Mouse (Mus musculus): Measurements from ENCODE around the gene Rnf26.
A peak's percentile ranks its signal among the peaks of the same experiment; 100 is the strongest.

Rnf26 gene

GRCm38 (mm10) chr9:44093612-44094503, 19.5 kb downstream of the Rnf26 start:
- DNase-seq (ENCODE audit: low spot score in 2 of 2), result peak; percentile 74 to 78

DNA sequence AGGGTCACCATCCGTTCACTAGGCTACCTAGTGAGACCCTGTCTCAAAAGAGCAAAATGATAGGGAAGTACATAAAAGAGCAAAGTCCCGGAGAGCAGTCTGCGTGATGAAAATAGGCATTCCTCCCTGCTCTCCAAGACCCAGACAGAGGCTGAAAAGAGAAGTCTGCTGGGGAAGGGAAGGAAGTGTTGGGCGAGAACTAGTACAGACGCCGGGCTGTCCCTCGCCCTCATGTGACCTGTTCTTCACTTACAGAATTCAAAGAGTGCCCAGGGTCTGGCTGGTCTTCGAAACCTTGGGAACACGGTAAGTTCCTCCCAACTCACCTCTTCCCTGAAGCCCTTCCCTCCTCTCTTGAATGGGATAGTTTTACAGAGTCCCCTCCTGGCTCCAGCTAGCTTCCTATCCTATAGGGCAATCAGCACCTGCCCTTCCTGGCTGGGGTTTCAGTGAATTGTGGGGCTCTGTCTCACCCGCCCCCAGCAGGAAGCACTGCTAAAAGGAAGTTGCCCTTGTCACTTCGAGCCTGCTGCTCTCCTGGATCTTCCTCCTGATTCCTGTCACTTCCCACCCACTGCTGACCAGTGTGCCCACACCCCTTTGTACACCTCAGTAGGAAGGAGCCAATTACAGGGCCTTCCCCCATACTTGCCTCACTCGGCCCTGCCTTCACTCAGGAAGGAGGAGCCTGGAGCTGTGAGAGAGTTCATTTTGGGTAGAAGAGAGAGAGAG, 24.3 kb downstream of the Rnf26 start:
- DNase-seq (ENCODE audit: low spot score in 2 of 2), result no peak

GRCm38 (mm10) chr9:44087761-44088455, 25.4 kb downstream of the Rnf26 start:
- peak in 1 of 2 experiments; percentile 69 for DNase-seq (ENCODE audit: low spot score in 2 of 2)

- no peak for DNase-seq (ENCODE audit: low spot score in 2 of 2)
Observed at GRCm38 (mm10) chr9:44086960-44087359, 26.4 kb downstream of the Rnf26 start.

GRCm38 (mm10) chr9:44085741-44086665, 27.3 kb downstream of the Rnf26 start:
- peak in 1 of 2 experiments; percentile 59 for DNase-seq (ENCODE audit: low spot score in 2 of 2)

DNA sequence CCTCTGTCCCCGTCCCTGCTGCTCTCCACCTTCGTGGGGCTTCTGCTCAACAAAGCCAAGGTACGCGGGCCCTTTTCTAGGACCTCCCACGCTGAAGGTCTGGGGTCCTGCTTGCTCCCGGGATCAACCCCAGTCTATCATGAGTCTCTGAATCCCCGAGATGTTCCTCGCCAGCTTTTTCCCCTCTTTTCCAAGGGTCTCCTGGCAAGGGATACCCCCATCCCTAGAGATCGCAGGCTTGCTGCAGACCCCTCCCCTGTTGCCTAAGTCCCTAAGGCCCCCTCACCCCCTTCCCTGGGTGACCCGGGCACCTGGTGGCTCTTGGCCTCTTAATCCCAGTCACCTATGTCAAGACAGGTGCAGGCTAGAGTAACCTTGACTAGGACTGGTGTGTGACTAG, 28.0 kb downstream of the Rnf26 start:
- no peak for DNase-seq (ENCODE audit: low spot score in 2 of 2)

DNA sequence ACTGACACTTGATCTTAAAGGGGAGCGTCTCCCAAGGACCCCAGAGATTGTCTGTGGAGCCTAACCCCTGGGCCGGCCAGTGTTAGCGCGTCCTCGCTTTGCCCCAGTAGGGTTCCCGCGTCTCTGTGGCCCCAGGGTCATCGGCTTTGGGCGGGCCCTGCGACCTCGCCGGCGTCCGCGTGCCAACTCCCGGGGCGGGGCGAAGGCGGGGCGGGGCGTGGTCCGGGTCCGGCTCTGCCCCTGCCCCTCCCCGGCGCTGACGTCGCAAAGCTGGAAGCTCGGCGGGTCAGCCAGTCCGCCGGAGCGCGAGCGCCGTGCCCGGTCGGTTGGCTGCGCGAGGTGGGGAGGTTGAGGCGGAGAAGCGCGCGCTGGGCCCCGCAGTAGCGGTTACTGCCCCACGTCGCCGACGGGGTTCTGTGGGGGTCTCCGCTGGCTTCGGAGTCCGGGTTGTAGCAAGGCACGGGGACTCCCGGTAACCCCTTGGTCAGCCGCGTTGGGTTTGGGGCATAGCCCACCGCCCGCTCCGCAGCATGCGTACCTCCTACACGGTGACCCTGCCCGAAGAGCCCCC, 28.6 kb downstream of the Rnf26 start:
- DNase-seq (ENCODE audit: low spot score in 2 of 2), result peak; percentile 77 to 88

- no peak for DNase-seq (ENCODE audit: low spot score in 2 of 2)
Observed at GRCm38 (mm10) chr9:44084236-44084635, 29.1 kb downstream of the Rnf26 start.

DNA sequence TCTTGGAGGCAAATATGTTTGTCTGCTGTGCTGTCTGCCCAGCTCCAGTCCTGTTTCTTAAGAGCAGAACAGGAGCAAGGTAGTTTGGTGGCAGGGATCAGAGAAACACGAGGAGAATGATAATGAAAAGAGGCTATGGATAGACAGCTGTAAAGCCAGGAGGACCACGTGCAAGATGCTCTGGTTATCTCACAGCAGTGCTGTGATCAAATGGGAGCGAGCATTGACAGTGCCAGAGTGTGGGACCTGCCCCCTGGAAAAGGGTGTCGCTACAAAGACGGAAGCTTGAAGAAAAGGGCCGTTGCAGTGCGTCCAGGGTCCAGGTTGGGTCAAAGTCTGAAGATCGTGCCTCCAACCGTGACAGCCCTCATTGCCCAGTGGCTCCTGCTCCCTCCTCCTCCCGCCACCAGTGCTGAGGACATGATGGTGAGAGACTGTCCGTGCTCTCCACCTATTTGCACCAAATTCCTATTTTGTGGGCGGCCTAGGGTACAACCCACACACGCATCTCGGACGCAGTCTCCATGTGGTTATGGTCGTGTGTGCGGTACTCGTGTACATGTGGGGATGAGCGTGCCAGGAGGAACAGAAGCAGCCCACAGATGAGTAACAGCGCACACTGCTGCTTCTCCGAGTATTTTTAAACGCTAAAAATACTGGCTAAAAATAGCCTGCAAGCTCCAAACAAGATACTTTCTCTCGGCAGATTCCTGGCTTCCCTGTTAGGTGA, 29.8 kb downstream of the Rnf26 start:
- DNase-seq (ENCODE audit: low spot score in 2 of 2), result peak; percentile 54 to 75

GRCm38 (mm10) chr9:44082266-44082665, 31.1 kb downstream of the Rnf26 start:
- no peak for DNase-seq (ENCODE audit: low spot score in 2 of 2)

DNA sequence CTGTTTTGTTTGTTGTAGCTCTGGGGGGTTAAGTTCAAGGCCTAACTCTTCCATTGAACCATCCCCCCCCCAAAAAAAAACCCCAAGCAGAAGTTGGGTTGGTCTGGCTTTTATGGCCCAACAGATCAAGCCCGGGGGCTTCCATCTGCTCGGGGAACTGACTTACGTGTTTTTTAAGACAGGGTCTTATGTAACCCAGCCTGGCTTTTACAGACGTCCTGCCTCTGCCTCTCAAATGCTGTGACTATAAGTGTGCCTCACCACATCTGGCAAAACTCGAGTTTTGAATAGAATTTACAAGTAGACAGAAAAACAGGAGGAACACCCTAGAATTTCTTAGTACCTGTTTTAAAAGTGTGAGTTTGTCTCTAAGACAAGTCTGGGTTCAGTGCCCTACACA, 31.7 kb downstream of the Rnf26 start:
- DNase-seq (ENCODE audit: low spot score in 2 of 2), result no peak

- DNase-seq (ENCODE audit: low spot score in 2 of 2), result no peak
Observed at GRCm38 (mm10) chr9:44080953-44081352, 32.4 kb downstream of the Rnf26 start.

GRCm38 (mm10) chr9:44079997-44080780, 33.1 kb downstream of the Rnf26 start:
- no peak for DNase-seq (ENCODE audit: low spot score in 2 of 2)

- peak in 1 of 2 experiments; percentile 70 for DNase-seq (ENCODE audit: low spot score in 2 of 2)
Observed at GRCm38 (mm10) chr9:44078955-44079756, 34.2 kb downstream of the Rnf26 start.

- DNase-seq (ENCODE audit: low spot score in 2 of 2), result no peak
Observed at GRCm38 (mm10) chr9:44078136-44078797, 35.0 kb downstream of the Rnf26 start.

- no peak for DNase-seq (ENCODE audit: low spot score in 2 of 2)
Observed at GRCm38 (mm10) chr9:44077266-44077910, 35.9 kb downstream of the Rnf26 start.

DNA sequence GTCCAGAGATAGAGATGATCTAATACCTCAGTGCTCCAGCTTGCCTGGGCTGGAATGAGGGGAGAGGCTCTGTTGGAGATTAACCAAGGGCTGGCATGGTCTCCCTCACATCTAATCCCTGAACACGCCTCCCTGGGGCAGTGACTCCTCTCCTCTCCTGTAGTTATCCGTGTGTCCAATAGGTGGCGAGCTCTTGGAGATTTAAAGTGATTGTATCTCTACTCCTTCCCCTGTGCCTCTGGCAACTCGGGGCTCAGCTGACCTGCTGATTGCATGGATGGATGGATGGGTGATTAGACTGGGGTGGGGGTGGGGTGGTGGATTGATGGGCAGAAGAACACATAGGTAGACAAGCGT, 36.6 kb downstream of the Rnf26 start:
- DNase-seq (ENCODE audit: low spot score in 2 of 2), result no peak

Measured in frontal cortex, postnatal 10 days (tissue).